Mouse (Mus musculus) MEL (cell line): ENCODE data around the gene Prr5l. TPM values are rescaled to one million over a fixed set of nuclear protein-coding genes. Genes with fewer than 3 reads are reported as not detected.

Experiments
- DNase-seq: peaks from one replicate; pipeline ENCODE4 v3.0.0; 2011; ENCODE audit warnings: low read depth, low spot score
- H3K27ac ChIP-seq: 2 replicates; pipeline ENCODE4 v1.5.1; 2012; ENCODE audit warnings: low read depth, mild to moderate bottlenecking, control low read depth, low read length, moderate library complexity; ENCODE audit not compliant: control insufficient read depth
- H3K27me3 ChIP-seq, 2 experiments: fragments of 150-350 bp in 1 of 2; sonication (generic) in 1 of 2; 2 replicates each; pipeline ENCODE4 v1.6.1; 2012; ENCODE audit warnings: low read length in 2 of 2, mild to moderate bottlenecking in 2 of 2, improper control_type of control experiment in 1 of 2, moderate library complexity in 1 of 2; ENCODE audit not compliant: insufficient read depth in 2 of 2, control insufficient read depth in 1 of 2
- H3K36me3 ChIP-seq, 2 experiments: 2 replicates each; pipeline ENCODE4 v1.6.1; 2012 to 2014; ENCODE audit warnings: low read length in 2 of 2, improper control_type of control experiment in 1 of 2, inconsistent platforms in 1 of 2, mild to moderate bottlenecking in 1 of 2; ENCODE audit not compliant: insufficient read depth in 2 of 2, control insufficient read depth in 1 of 2
- H3K4me1 ChIP-seq, 2 experiments: fragments of 150-350 bp in 1 of 2; sonication (generic) in 1 of 2; 2 replicates each; pipeline ENCODE4 v1.6.1; 2012; ENCODE audit warnings: low read length in 2 of 2, improper control_type of control experiment in 1 of 2, mild to moderate bottlenecking in 1 of 2; ENCODE audit not compliant: insufficient read depth in 2 of 2, control insufficient read depth in 1 of 2
- H3K4me3 ChIP-seq, 2 experiments: fragments of 150-350 bp in 1 of 2; sonication (generic) in 1 of 2; 2 replicates each; pipeline ENCODE4 v1.5.1; 2012; ENCODE audit warnings: low read depth in 2 of 2, low read length in 2 of 2, mild to moderate bottlenecking in 2 of 2, moderate library complexity in 2 of 2, control low read depth in 1 of 2, improper control_type of control experiment in 1 of 2; ENCODE audit not compliant: control insufficient read depth in 1 of 2, insufficient read depth in 1 of 2
- H3K79me2 ChIP-seq: 2 replicates; pipeline ENCODE4 v1.6.1; 2012; ENCODE audit warnings: mild to moderate bottlenecking, low read length, moderate library complexity; ENCODE audit not compliant: control insufficient read depth, poor library complexity, insufficient read depth
- H3K9ac ChIP-seq: 2 replicates; pipeline ENCODE4 v1.6.1; 2012; ENCODE audit warnings: low read depth, mild to moderate bottlenecking, control low read depth, low read length, moderate library complexity; ENCODE audit not compliant: control insufficient read depth, poor library complexity, severe bottlenecking
- H3K9me3 ChIP-seq: fragments of 150-350 bp; sonication (generic); replicated peaks from 2 replicates; pipeline ENCODE4 v1.6.1; 2012; ENCODE audit warnings: mild to moderate bottlenecking, low read length, improper control_type of control experiment, moderate library complexity; ENCODE audit not compliant: insufficient read depth
- BHLHE40 ChIP-seq: IDR thresholded peaks from 2 replicates; pipeline ENCODE4 v1.6.1; 2012; ENCODE audit warnings: low read depth, mild to moderate bottlenecking, inconsistent platforms, low read length, improper control_type of control experiment, borderline replicate concordance
- CHD1 ChIP-seq: IDR thresholded peaks from 2 replicates; pipeline ENCODE4 v1.6.1; 2012; ENCODE audit warnings: low read depth, mild to moderate bottlenecking, inconsistent platforms, low read length, improper control_type of control experiment
- CHD2 ChIP-seq: IDR thresholded peaks from 2 replicates; pipeline ENCODE4 v1.6.1; 2011; ENCODE audit warnings: low read length, improper control_type of control experiment
- EP300 ChIP-seq, 2 experiments: IDR thresholded peaks; 2 replicates each; pipeline ENCODE4 v1.6.1; 2011; ENCODE audit warnings: improper control_type of control experiment in 2 of 2, low read length in 2 of 2, low read depth in 1 of 2, mild to moderate bottlenecking in 1 of 2
- GABPA ChIP-seq: IDR thresholded peaks from 2 replicates; pipeline ENCODE4 v1.6.1; 2012; ENCODE audit warnings: low read depth, mild to moderate bottlenecking, inconsistent platforms, low read length, improper control_type of control experiment, moderate library complexity
- GATA1 ChIP-seq: IDR thresholded peaks from 2 replicates; pipeline ENCODE4 v1.6.1; 2011; ENCODE audit warnings: low read depth, low read length, improper control_type of control experiment
- JUND ChIP-seq: IDR thresholded peaks from 2 replicates; pipeline ENCODE4 v1.6.1; 2011; ENCODE audit warnings: low read depth, mild to moderate bottlenecking, improper control_type of control experiment, low read length
- KAT2A ChIP-seq: conservative IDR thresholded peaks from 2 replicates; pipeline ENCODE4 v1.6.1; 2012; ENCODE audit warnings: low read depth, low read length, improper control_type of control experiment, inconsistent platforms
- MXI1 ChIP-seq: IDR thresholded peaks from 2 replicates; pipeline ENCODE4 v1.6.1; 2011; ENCODE audit warnings: mild to moderate bottlenecking, low read depth, low read length, improper control_type of control experiment
- MYC ChIP-seq: IDR thresholded peaks from 2 replicates; pipeline ENCODE4 v1.6.1; 2011; ENCODE audit warnings: low read depth, mild to moderate bottlenecking, low read length, improper control_type of control experiment, moderate library complexity
- POLR2AphosphoS2 ChIP-seq: IDR thresholded peaks from 2 replicates; pipeline ENCODE4 v1.6.1; 2011; ENCODE audit warnings: low read length, improper control_type of control experiment
- POLR2AphosphoS5 ChIP-seq: IDR thresholded peaks from 2 replicates; pipeline ENCODE4 v1.6.1; 2012; ENCODE audit warnings: low read depth, borderline replicate concordance, mild to moderate bottlenecking, inconsistent platforms, low read length, moderate library complexity, mixed read lengths
- RCOR1 ChIP-seq: IDR thresholded peaks from 2 replicates; pipeline ENCODE4 v1.6.1; 2012; ENCODE audit warnings: low read depth, mild to moderate bottlenecking, inconsistent platforms, low read length, improper control_type of control experiment
- SIN3A ChIP-seq: IDR thresholded peaks from 2 replicates; pipeline ENCODE4 v1.6.1; 2012; ENCODE audit warnings: low read length, improper control_type of control experiment, inconsistent platforms
- SMC3 ChIP-seq: IDR thresholded peaks from 2 replicates; pipeline ENCODE4 v1.6.1; 2011; ENCODE audit warnings: low read depth, low read length, improper control_type of control experiment
- TBP ChIP-seq: IDR thresholded peaks from 2 replicates; pipeline ENCODE4 v1.8.0; 2011; ENCODE audit warnings: low read depth, low read length, improper control_type of control experiment
- USF1 ChIP-seq: IDR thresholded peaks from 2 replicates; pipeline ENCODE4 v1.6.1; 2014; ENCODE audit warnings: low read depth, mild to moderate bottlenecking, inconsistent platforms, low read length, improper control_type of control experiment, moderate library complexity
- USF2 ChIP-seq, 2 experiments: IDR thresholded peaks; 2 replicates each; pipeline ENCODE4 v1.6.1; 2011 to 2012; ENCODE audit warnings: improper control_type of control experiment in 2 of 2, low read length in 2 of 2, borderline replicate concordance in 1 of 2, inconsistent platforms in 1 of 2, low read depth in 1 of 2, mild to moderate bottlenecking in 1 of 2; ENCODE audit not compliant: insufficient read depth in 1 of 2
- ZC3H11A ChIP-seq: IDR thresholded peaks from 2 replicates; pipeline ENCODE4 v1.6.1; 2012; ENCODE audit warnings: low read depth, mild to moderate bottlenecking, inconsistent platforms, low read length, improper control_type of control experiment
- polyA plus RNA-seq, 2 experiments: library from polyadenylated mRNA; stranded (reverse) in 1 of 2; unstranded in 1 of 2; fragments of >175 nt in 1 of 2; fragments of >200 nt in 1 of 2; gene quantifications; 2 replicates each; pipeline versions ENCODE4 v1.2.1 to v1.2.4; 2012; ENCODE audit warnings: low replicate concordance in 2 of 2, low read depth in 1 of 2; ENCODE audit not compliant: insufficient read length in 2 of 2, insufficient read depth in 1 of 2, missing spikeins in 1 of 2
- total RNA-seq: library from RNA; depleted of rRNA; stranded (reverse); fragments of 300-350 nt; gene quantifications from 2 replicates; pipeline ENCODE4 v1.2.3, GENCODE M21; 2012

Gene Prr5l
- total and polyA plus RNA-seq, 3 experiments = 0.04 TPM; not detected in 2

GRCm38 (mm10) chr2:101856174-101856573 lies 26.7 kb downstream of the Prr5l start:
- Histone ChIP-seq H3K27me3 (peaks cover 0 to 9% of the 10 kb centered on the region in 2 experiments; a peak in 3 of 4 replicates), H3K9ac (no peak overlapping the region), H3K36me3 (no peaks in the 10 kb centered on the region), H3K4me3 (no peak overlapping the region), H3K27ac (no peak overlapping the region), H3K9me3 (no peaks in the 10 kb centered on the region), H3K4me1 (no peaks in the 10 kb centered on the region), H3K79me2 (no peaks in the 10 kb centered on the region)
- no peak for DNase-seq
- no peak for TF ChIP-seq JUND
- TF ChIP-seq POLR2AphosphoS2 = no peak
- TF ChIP-seq CHD1 = no peak
- TF ChIP-seq USF2 (IDR thresholded peaks at IDR 0.05; ENCODE audit: borderline replicate concordance in 1 of 2, insufficient read depth in 1 of 2, low read depth in 1 of 2, low read length in 2 of 2) = no peak
- TF ChIP-seq MXI1 = no peak
- TF ChIP-seq KAT2A = no peak
- no peak for TF ChIP-seq SIN3A
- TF ChIP-seq MYC = no peak
- no peak for TF ChIP-seq POLR2AphosphoS5
- no peak for TF ChIP-seq ZC3H11A
- TF ChIP-seq EP300 (IDR thresholded peaks at IDR 0.05; ENCODE audit: low read depth in 1 of 2, low read length in 2 of 2) = no peak
- TF ChIP-seq CHD2 = no peak
- no peak for TF ChIP-seq BHLHE40
- TF ChIP-seq USF1 = no peak
- no peak for TF ChIP-seq RCOR1
- TF ChIP-seq SMC3 = no peak
- no peak for TF ChIP-seq GABPA

DNA sequence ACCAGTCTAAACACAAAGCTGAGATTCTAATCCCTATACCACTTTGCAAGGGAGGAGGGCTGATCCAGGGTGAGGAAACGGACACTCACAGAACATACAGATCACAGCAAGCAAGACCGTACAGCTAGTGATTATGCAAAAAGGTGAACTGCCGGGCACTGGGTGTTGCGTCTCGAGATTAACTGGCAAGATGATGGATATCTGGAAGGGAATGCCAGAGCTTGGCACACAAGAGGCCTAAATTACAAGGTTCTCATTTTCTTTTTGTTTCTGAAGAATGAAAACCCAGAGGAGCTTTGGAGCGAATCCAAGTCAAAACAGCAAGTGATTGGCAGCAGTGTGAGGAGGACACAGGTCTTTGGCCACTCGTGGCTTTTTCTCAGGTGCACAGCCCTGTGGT lies 28.0 kb downstream of the Prr5l start:
- H3K4me1 ChIP-seq = no peaks in the 10 kb centered on the region
- DNase-seq = no peak
- no peak overlapping the region for H3K27ac ChIP-seq
- no peaks in the 10 kb centered on the region for H3K9me3 ChIP-seq
- H3K79me2 ChIP-seq = no peaks in the 10 kb centered on the region
- peaks cover 0 to 1% of the 10 kb centered on the region in 2 experiments; a peak in 3 of 4 replicates for H3K27me3 ChIP-seq
- no peak overlapping the region for H3K4me3 ChIP-seq
- H3K9ac ChIP-seq = no peak overlapping the region
- TF ChIP-seq USF1 = no peak
- no peak for TF ChIP-seq GATA1
- TF ChIP-seq TBP = no peak
- TF ChIP-seq, all 39 proteins: peak for 0
- no peaks in the 10 kb centered on the region for H3K36me3 ChIP-seq
